Comparison of ENCODE assay signal across 24 mouse cellular contexts in genomic region chr2:33455350-33455749, GRCm38 (mm10).
"Had no signal": no experiment of that assay in that cellular context is flagged by ENCODE, and none has a peak within 500 bp of the region (broad histone marks: within the 10 kb centered on the region; RNA-seq: fewer than 3 reads in every experiment).

No protein-coding gene starts in this region.

- H3K27me3 ChIP-seq: heart, embryonic 13.5 days; heart, embryonic 15.5 days; hindbrain, embryonic 13.5 days; hindbrain, embryonic 15.5 days; kidney, embryonic 15.5 days; limb, embryonic 13.5 days; limb, embryonic 15.5 days; liver, embryonic 12.5 days had no signal

- H3K9me3 ChIP-seq: heart, embryonic 13.5 days; heart, embryonic 15.5 days; hindbrain, embryonic 13.5 days; hindbrain, embryonic 15.5 days; kidney, embryonic 15.5 days; limb, embryonic 13.5 days; limb, embryonic 15.5 days; liver, embryonic 12.5 days had no signal

- DNase-seq: gastrocnemius, postnatal 10 days; gastrocnemius, postnatal 36 days; heart, adult 11 months; heart, adult 2 months; heart, postnatal 14 days; heart, postnatal 36 days; kidney, adult 11 months; kidney, adult 2 months; kidney, adult 9 months; kidney, postnatal 14 days; kidney, postnatal 36 days; layer of hippocampus, adult 9-11 months; layer of hippocampus, postnatal 36 days had no signal

- H3K4me3 ChIP-seq: heart, adult 2 months; heart, embryonic 13.5 days; heart, embryonic 15.5 days; hindbrain, embryonic 13.5 days; hindbrain, embryonic 15.5 days; kidney, embryonic 15.5 days; limb, embryonic 13.5 days; limb, embryonic 15.5 days; liver, embryonic 12.5 days had no signal

- H3K27ac ChIP-seq: heart, adult 2 months; heart, embryonic 13.5 days; heart, embryonic 15.5 days; hindbrain, embryonic 13.5 days; hindbrain, embryonic 15.5 days; hindbrain, postnatal 0 days; kidney, embryonic 15.5 days; kidney, postnatal 0 days; limb, embryonic 13.5 days; limb, embryonic 15.5 days; liver, embryonic 12.5 days; liver, embryonic 14.5 days had no signal

- H3K4me1 ChIP-seq: hindbrain, embryonic 13.5 days; hindbrain, embryonic 15.5 days; limb, embryonic 13.5 days; limb, embryonic 15.5 days had no signal
